Mouse (Mus musculus) adipocyte (in vitro differentiated cells): ENCODE results near the gene Rufy2.
A peak's percentile ranks its signal among the peaks of the same experiment; 100 is the strongest.

Source experiments
- DNase-seq: peaks from one replicate; pipeline ENCODE4 v3.0.0-alpha.2; 2016; ENCODE audit warnings: low spot score

Gene Rufy2

GRCm38 (mm10) chr10:63019304-63019703 lies 39.3 kb downstream of the Rufy2 start:
- peak; percentile 36 for DNase-seq

- DNase-seq = peak; percentile 30
Measured at GRCm38 (mm10) chr10:63021702-63022101, 41.7 kb downstream of the Rufy2 start.

DNA sequence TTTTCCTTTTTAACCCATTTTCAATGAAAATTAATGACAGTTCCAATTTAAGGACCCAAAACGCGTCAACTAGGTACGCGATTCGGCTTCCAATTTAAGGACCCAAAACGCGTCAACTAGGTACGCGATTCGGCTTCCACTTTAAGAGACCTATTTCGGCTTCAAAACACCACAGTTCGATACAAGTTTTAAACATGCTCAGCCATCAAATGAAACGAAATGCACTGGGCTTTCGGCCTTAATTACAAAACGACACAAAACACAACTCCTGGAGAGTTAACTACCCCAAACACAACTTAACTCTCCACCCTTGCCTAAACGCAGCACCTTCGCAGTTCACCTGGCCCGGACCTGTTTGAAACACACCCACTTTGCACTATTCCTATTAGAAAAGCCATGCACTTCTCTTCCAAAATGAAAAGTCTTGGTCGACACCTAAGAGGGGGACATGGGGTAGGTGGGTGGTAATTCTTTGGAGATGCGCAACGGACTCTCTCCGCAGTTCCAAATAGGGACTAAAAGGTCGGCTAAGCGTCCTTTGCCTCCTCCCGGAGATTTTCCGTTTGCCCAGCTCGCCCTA lies 42.6 kb downstream of the Rufy2 start:
- peak; percentile 48 for DNase-seq

GRCm38 (mm10) chr10:63023121-63023748 lies 43.2 kb downstream of the Rufy2 start:
- peak; percentile 70 for DNase-seq

DNA sequence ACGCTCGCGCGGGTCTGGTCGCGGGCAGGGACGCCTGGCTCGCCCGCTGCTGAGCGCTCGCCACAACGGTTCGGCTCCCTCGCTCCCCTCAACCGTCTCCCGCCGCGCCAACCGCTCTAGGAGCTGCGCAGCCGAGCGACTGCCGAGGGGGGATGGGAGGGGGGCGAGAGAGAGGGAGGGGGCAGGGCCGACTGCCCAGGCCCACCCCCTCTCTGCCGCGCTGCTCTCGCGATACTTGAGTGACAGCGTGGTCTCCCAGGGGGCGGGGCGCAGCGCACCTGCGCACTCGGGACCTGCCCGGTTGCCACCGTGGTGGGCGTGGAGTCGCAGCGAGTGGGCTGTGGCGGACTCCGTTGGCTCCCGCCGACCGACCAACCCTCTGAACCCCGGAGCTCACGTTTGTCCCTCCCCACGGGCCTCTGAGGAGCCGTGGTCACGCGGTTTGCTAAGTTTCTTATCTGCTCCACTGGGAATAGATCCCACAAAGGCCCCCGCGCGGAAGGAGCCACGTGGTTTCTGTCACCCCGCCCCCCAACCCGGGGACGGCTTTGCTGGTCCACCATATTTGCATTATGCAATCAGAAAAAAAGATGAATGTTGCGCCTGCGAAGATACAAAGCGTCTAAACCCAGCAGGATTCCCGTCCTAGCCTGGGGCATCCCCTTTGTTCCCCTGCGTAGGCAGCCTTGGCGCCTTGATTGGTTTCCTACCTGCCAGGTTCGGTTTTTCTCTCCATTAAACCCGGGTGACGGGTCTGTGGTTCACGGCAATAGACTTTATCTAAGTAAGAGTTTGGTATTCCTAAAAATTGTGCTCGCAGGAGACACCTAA lies 43.9 kb downstream of the Rufy2 start, which contains the start of the genes Hnrnph3 and Pbld2:
Gene Hnrnph3 (minus strand): TSS at position 469 of the 831 bp plus-strand sequence.
Gene Pbld2 (plus strand): TSS at position 567 of the 831 bp plus-strand sequence.
- DNase-seq = peak; percentile 97

DNA sequence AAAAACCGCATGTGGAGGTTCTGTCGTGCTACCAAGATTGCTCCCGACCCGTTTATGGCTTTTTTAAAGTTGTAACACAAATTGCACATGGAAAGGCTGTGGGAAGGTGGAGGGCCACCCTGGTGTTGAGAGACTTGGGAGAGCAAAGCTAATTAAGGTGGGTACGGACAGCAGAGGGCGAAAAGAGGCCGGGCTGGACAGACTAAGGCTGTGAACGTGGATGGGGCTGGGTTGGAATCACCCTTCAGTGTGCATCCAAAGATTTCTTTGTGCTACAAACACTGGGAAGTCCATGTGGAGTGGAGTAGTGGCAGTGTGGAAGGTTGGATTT lies 44.5 kb downstream of the Rufy2 start:
- DNase-seq = peak; percentile 77

DNA sequence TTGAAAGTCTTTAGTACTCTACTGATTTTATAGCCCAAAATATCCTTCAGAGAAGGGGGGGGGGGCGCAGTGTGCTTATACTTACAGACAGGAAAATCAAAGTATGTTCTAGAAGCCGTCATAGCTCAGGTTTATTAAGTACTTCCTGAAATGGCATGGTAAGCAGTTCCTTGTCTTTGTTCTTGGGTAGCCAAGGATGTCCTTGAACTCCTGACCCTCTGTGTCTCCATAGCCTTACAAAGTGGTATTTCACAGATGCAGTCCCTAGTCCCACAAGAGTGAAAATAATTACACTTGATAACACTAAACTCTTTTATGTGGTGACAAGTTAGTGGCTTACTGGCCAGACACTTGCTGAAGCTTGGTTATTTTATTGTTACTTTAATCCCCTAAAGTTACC lies 45.0 kb downstream of the Rufy2 start:
- no peak for DNase-seq

DNA sequence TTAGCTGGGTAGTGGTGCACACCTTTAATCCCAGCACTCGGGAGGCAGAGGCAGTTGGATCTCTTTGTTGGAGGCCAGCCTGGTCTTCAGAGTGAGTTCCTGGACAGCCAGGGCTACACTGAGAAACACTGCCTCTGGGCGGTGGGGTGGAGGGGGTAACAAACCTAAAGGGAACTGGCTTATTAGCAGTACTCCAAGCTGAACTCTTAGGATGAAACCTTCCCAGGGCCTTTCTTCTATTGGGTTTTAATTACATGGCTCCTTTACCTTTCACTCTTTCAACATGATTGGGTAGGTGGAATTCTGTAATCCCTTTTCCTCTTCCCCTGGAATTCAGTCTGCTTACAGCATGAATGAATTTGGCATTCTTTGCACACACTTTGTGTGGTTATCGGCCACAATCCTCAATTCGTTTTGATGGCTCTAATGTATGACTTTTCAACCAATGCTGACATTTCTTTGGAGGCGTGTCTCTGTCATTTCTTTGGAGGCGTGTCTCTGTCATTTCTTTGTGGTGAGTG lies 45.5 kb downstream of the Rufy2 start:
- no peak for DNase-seq

GRCm38 (mm10) chr10:63026156-63026794 lies 46.3 kb downstream of the Rufy2 start:
- DNase-seq = no peak

- no peak for DNase-seq
Measured at GRCm38 (mm10) chr10:63026795-63027160, 46.8 kb downstream of the Rufy2 start.

- no peak for DNase-seq
Measured at GRCm38 (mm10) chr10:63027376-63028161, 47.5 kb downstream of the Rufy2 start.

- no peak for DNase-seq
Measured at GRCm38 (mm10) chr10:63028396-63028795, 48.4 kb downstream of the Rufy2 start.

GRCm38 (mm10) chr10:63032267-63032666 lies 52.2 kb downstream of the Rufy2 start:
- DNase-seq = no peak

DNA sequence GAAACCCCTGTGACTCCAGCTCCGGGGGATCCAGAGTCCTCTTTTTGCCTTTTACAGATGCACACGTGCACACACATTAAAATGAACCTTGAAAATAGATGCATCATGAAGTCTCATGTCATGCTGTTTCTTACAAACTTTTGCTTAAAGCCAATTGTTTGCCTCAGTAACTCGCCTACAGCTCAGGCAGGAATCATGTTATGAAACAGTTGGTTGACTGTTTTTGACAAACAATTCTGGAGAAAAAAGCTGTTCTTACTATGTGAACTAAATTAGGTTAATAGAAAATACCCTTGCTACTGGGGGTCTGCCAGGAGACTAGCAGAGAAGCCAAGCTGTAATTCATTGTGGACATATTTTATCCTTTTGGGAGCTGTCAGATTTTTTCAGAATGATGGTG lies 52.9 kb downstream of the Rufy2 start:
- DNase-seq = peak; percentile 34

- DNase-seq = no peak
Measured at GRCm38 (mm10) chr10:63038571-63039320, 58.7 kb downstream of the Rufy2 start.

GRCm38 (mm10) chr10:63039867-63040628 lies 60.0 kb downstream of the Rufy2 start:
- DNase-seq = no peak

GRCm38 (mm10) chr10:63043154-63043553 lies 63.1 kb downstream of the Rufy2 start:
- no peak for DNase-seq

- no peak for DNase-seq
Measured at GRCm38 (mm10) chr10:63047751-63048150, 67.7 kb downstream of the Rufy2 start.

- DNase-seq = no peak
Measured at GRCm38 (mm10) chr10:63049106-63049505, 69.1 kb downstream of the Rufy2 start.

GRCm38 (mm10) chr10:63051267-63051666 lies 71.2 kb downstream of the Rufy2 start:
- DNase-seq = no peak
